In genomic region chr4:135085077-135085853, GRCm38 (mm10) we compare ENCODE assay signal across 12 mouse cellular contexts. TPM values are rescaled to one million over a fixed set of nuclear protein-coding genes. Genes with fewer than 3 reads are reported as not detected.
DNase-seq lines count a peak whose midpoint lies in the region; ATAC-seq and TF ChIP-seq lines count a peak whose summit lies in the region.
"Had no signal": no experiment of that assay in that cellular context is flagged by ENCODE, and none has a peak within 500 bp of the region (broad histone marks: within the 10 kb centered on the region; RNA-seq: fewer than 3 reads in every experiment).

No protein-coding gene starts in this region.

- no peak for TF ChIP-seq EP300 in heart, adult 2 months (IDR thresholded peaks at IDR 0.05; ENCODE audit: insufficient read depth, low read depth, low read length)

- no peak overlapping the region for H3K4me3 ChIP-seq in heart, adult 2 months
- no peak overlapping the region for H3K4me3 ChIP-seq in heart, embryonic 12.5 days
- no peak overlapping the region for H3K4me3 ChIP-seq in midbrain, postnatal 0 days (ENCODE audit: low read depth, low read length)
- no peak overlapping the region for H3K4me3 ChIP-seq in midbrain, embryonic 14.5 days (replicated peaks; ENCODE audit: low read depth, low read length)
- H3K4me3 ChIP-seq in forebrain, embryonic 16.5 days (replicated peaks; ENCODE audit: low read length): no peak overlapping the region
- H3K4me3 ChIP-seq: limb, embryonic 12.5 days had no signal

- no peak overlapping the region for H3K9ac ChIP-seq in heart, adult 2 months (ENCODE audit: low read depth, low read length)
- H3K9ac ChIP-seq in heart, embryonic 12.5 days: no peak overlapping the region
- H3K9ac ChIP-seq in midbrain, postnatal 0 days (replicated peaks; ENCODE audit: low read length, poor library complexity, severe bottlenecking): no peak overlapping the region
- no peak overlapping the region for H3K9ac ChIP-seq in midbrain, embryonic 14.5 days (replicated peaks; ENCODE audit: low read length)
- no peak overlapping the region for H3K9ac ChIP-seq in forebrain, embryonic 16.5 days (replicated peaks; ENCODE audit: low read depth, low read length)
- H3K9ac ChIP-seq: limb, embryonic 12.5 days had no signal

- H3K27me3 ChIP-seq in heart, adult 2 months (ENCODE audit: control insufficient read depth, insufficient read depth, low read length): no peaks in the 10 kb centered on the region
- peaks cover 22% of the 10 kb centered on the region; the same call in 1 of the 2 replicates for H3K27me3 ChIP-seq in heart, embryonic 12.5 days (replicated peaks)
- no peaks in the 10 kb centered on the region for H3K27me3 ChIP-seq in midbrain, postnatal 0 days (ENCODE audit: insufficient read depth, low read length)
- no peaks in the 10 kb centered on the region for H3K27me3 ChIP-seq in midbrain, embryonic 14.5 days (ENCODE audit: control insufficient read depth, insufficient read depth, low read length)
- H3K27me3 ChIP-seq in forebrain, embryonic 16.5 days (replicated peaks; ENCODE audit: control insufficient read depth, insufficient read depth, low read length): no peaks in the 10 kb centered on the region

- H3K79me2 ChIP-seq in heart, adult 2 months (replicated peaks; ENCODE audit: control insufficient read depth, insufficient read depth, low read length): no peaks in the 10 kb centered on the region

- no peaks in the 10 kb centered on the region for H3K9me3 ChIP-seq in heart, embryonic 12.5 days (replicated peaks)
- no peaks in the 10 kb centered on the region for H3K9me3 ChIP-seq in midbrain, postnatal 0 days (ENCODE audit: low read length)
- no peaks in the 10 kb centered on the region for H3K9me3 ChIP-seq in midbrain, embryonic 14.5 days (ENCODE audit: control insufficient read depth, low read length)
- H3K9me3 ChIP-seq in forebrain, embryonic 16.5 days (ENCODE audit: control insufficient read depth, low read length): no peaks in the 10 kb centered on the region
- H3K9me3 ChIP-seq: limb, embryonic 12.5 days had no signal

- WGBS in heart, adult 2 months: 71% methylated on average over 13 of the region's 13 CpGs
- WGBS in heart, embryonic 12.5 days: 66% methylated on average over 13 of the region's 13 CpGs
- 81% methylated on average over 13 of the region's 13 CpGs for WGBS in midbrain, postnatal 0 days
- 77% methylated on average over 13 of the region's 13 CpGs for WGBS in midbrain, embryonic 14.5 days
- WGBS in forebrain, embryonic 16.5 days: 77% methylated on average over 13 of the region's 13 CpGs

- no peak overlapping the region for H3K4me2 ChIP-seq in heart, embryonic 12.5 days
- no peak overlapping the region for H3K4me2 ChIP-seq in midbrain, postnatal 0 days (ENCODE audit: low read depth, low read length, poor library complexity, severe bottlenecking)
- no peak overlapping the region for H3K4me2 ChIP-seq in midbrain, embryonic 14.5 days (ENCODE audit: low read length)
- H3K4me2 ChIP-seq in forebrain, embryonic 16.5 days (ENCODE audit: low read length): no peak overlapping the region
- H3K4me2 ChIP-seq: limb, embryonic 12.5 days had no signal

- intact Hi-C loops in heart, adult 2 months (cut with DNase I): no loop called here

- no peaks in the 10 kb centered on the region for H3K4me1 ChIP-seq in heart, adult 2 months (ENCODE audit: control insufficient read depth, insufficient read depth, low read length)
- peaks cover 18% of the 10 kb centered on the region for H3K4me1 ChIP-seq in heart, embryonic 12.5 days (replicated peaks)
- H3K4me1 ChIP-seq in midbrain, postnatal 0 days (ENCODE audit: insufficient read depth, low read length): no peaks in the 10 kb centered on the region
- no peaks in the 10 kb centered on the region for H3K4me1 ChIP-seq in midbrain, embryonic 14.5 days (ENCODE audit: control insufficient read depth, insufficient read depth, low read length)
- H3K4me1 ChIP-seq in forebrain, embryonic 16.5 days (replicated peaks; ENCODE audit: control insufficient read depth, insufficient read depth, low read length): no peaks in the 10 kb centered on the region

- no peak overlapping the region for H3K27ac ChIP-seq in heart, adult 2 months
- H3K27ac ChIP-seq in heart, embryonic 12.5 days (ENCODE audit: poor library complexity, severe bottlenecking): no peak overlapping the region
- H3K27ac ChIP-seq in midbrain, postnatal 0 days (ENCODE audit: low read depth, low read length): no peak overlapping the region
- no peak overlapping the region for H3K27ac ChIP-seq in midbrain, embryonic 14.5 days (replicated peaks; ENCODE audit: low read depth, low read length)
- H3K27ac ChIP-seq in forebrain, embryonic 16.5 days (ENCODE audit: low read length): no peak overlapping the region
- H3K27ac ChIP-seq: limb, embryonic 12.5 days had no signal

- DNase-seq in heart, adult 2 months: no peak
- no peak for DNase-seq in midbrain, postnatal 0 days (ENCODE audit: low spot score)
- DNase-seq in midbrain, embryonic 14.5 days: no peak
- peak; percentile 45 for DNase-seq in ZHBTc4 (ENCODE audit: low read depth, low spot score)
- DNase-seq in frontal cortex, postnatal 36 days (ENCODE audit: low spot score in 2 of 2): no peak
- DNase-seq: embryo, embryonic 11 days; right cerebral cortex, adult 18-20 months had no signal

- no peak for TF ChIP-seq POLR2A in heart, adult 2 months (IDR thresholded peaks at IDR 0.05; ENCODE audit: insufficient read depth, low read depth, low read length)

- H3K36me3 ChIP-seq in heart, adult 2 months (ENCODE audit: control insufficient read depth, insufficient read depth, low read length): no peaks in the 10 kb centered on the region
- no peaks in the 10 kb centered on the region for H3K36me3 ChIP-seq in heart, embryonic 12.5 days
- no peaks in the 10 kb centered on the region for H3K36me3 ChIP-seq in midbrain, postnatal 0 days (ENCODE audit: insufficient read depth, low read length)
- H3K36me3 ChIP-seq in midbrain, embryonic 14.5 days (ENCODE audit: control insufficient read depth, insufficient read depth, low read length): no peaks in the 10 kb centered on the region
- H3K36me3 ChIP-seq in forebrain, embryonic 16.5 days (ENCODE audit: control insufficient read depth, insufficient read depth): no peaks in the 10 kb centered on the region
- H3K36me3 ChIP-seq: limb, embryonic 12.5 days had no signal

- no peak for ATAC-seq in heart, embryonic 12.5 days (ENCODE audit: insufficient number of reproducible peaks, low FRiP score)
- ATAC-seq in midbrain, postnatal 0 days (ENCODE audit: low FRiP score): no peak
- no peak for ATAC-seq in midbrain, embryonic 14.5 days (ENCODE audit: low FRiP score, low TSS enrichment)
- ATAC-seq in monocyte, adult 5-6 weeks (replicated peaks; ENCODE audit: insufficient number of reproducible peaks, low FRiP score, low TSS enrichment, poor library complexity, severe bottlenecking): peak; percentile 58
- no peak for ATAC-seq in forebrain, embryonic 16.5 days

- peak; percentile 28 for TF ChIP-seq CTCF in heart, adult 2 months (IDR thresholded peaks at IDR 0.05)
- peak; percentile 33 for TF ChIP-seq CTCF in midbrain, postnatal 0 days (IDR thresholded peaks at IDR 0.05)

RNA-seq across cellular contexts. Expression of gene Runx3, which starts 35.2 kb away (rescaled TPM):
- 1 to 10 TPM in 1 of 2 experiments, under 1 TPM in 1; 0.97 to 1.2 TPM for total RNA-seq in heart, adult 2 months (2021)
- polyA plus RNA-seq in heart, adult 2 months (2012; rRNA removed): 0.15 and 0.39 TPM in 2 replicates
- polyA plus RNA-seq in heart, embryonic 12.5 days (2016; fragmentation: Nextera tagmentation; extraction: Ambion mirVana): 0.04 and 0.06 TPM in 2 replicates
- total RNA-seq in midbrain, postnatal 0 days (2014; rRNA removed): not detected in 2 replicates
- polyA plus RNA-seq in midbrain, postnatal 0 days (2015; fragmentation: Nextera tagmentation; extraction: Ambion mirVana): not detected in 2 replicates
- polyA plus RNA-seq in midbrain, embryonic 14.5 days (2014; fragmentation: Nextera tagmentation; extraction: Ambion mirVana): not detected in 2 replicates
- total RNA-seq in monocyte, adult 5-6 weeks (2017): 9.8 to 41.3 TPM (median 12.1 TPM) in 3 replicates
- not detected in 2 replicates for polyA plus RNA-seq in forebrain, embryonic 16.5 days (2015; fragmentation: Nextera tagmentation; extraction: Ambion mirVana)
- total RNA-seq: layer of hippocampus, adult 18-20 months had no signal
